Mouse (Mus musculus) mature B cell (primary cell): ENCODE measurements around the gene Vmn1r168.
"Not testable (repeated sequence)": the region's sequence is repeated elsewhere in the genome, so short reads cannot be mapped to it uniquely, and the experiment has no call there.

Experiments
- in situ Hi-C: fragments of 300-500 bp; cut with MboI; formaldehyde crosslinking; loops from 2 replicates; pipeline ENCODE4 v1.14.3; 2019

The Vmn1r168 gene

DNA sequence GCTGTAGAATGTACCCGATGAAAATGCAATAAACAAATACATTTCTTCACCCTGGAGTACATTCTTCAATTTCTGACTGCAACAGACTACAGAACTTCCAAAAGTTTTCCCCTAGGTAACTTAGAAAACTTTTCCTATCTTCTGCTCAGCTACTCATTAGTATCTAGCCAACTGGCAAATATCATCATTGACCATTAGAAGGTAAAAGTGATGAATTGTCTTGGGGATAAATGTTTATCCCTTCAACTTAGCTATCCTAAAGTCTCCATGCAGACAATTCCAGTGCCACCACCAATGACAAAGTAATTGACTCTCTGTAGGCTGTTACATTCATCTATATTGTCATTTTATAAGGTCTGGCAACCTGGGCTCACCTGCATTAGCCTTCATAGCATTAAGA, at the start of gene Vmn1r168:
Vmn1r168 (plus strand) TSS at position 301 of the 400 bp plus-strand sequence.
- in situ Hi-C loops, result not testable (repeated sequence)

DNA sequence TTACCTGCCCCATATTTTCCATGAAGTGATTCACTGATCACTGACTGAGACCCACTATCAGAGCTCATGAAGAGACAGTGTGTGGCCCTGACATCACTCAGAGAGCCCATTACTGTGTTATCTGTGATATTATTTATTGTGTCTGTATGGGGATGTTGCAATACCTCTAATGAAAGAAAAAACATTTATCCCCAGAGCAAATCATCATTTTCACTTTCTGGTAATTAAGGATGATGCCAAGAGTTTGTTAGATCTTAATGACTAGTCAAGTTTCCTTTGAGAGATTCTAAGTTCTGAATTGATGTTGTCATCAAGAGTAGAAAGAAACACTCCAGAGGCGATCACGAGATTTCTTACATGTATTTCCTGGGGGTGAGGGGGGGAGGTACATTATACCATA, 32.4 kb upstream of the Vmn1r168 start, which contains the start of gene Vmn1r167:
Vmn1r167 (minus strand) TSS at position 101 of the 400 bp plus-strand sequence.
- in situ Hi-C loops, result not testable (repeated sequence)

DNA sequence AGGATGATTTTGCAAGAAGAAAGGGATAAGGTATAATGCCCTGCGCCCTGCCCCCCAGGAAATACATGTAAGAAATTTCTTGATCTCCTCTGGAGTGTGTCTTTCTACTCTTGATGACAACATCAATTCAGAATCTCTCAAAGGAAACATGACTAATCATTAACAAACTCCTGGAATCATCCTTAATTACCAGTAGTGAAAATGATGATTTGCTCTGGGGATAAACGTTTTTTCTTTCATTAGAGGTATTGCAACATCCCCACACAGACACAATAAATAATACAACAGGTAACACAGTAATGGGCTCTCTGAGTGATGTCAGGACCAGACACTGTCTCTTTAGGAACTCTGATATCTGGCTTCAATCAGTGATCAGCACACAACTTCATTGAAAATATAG, 35.7 kb downstream of the Vmn1r168 start, which contains the start of gene Vmn1r169:
Vmn1r169 (plus strand) TSS at position 301 of the 400 bp plus-strand sequence.
- in situ Hi-C loops, result not testable (repeated sequence)
